Mouse (Mus musculus) cortical plate, adult 2 months (tissue): ENCODE measurements around the gene Metrn.

Source experiments
- CTCF ChIP-seq: fragments of 200-500 bp; IDR thresholded peaks from 2 replicates; pipeline ENCODE4 v1.5.1; 2011; ENCODE audit warnings: mild to moderate bottlenecking, control low read depth, low read length; ENCODE audit not compliant: insufficient read depth; ENCODE audit errors: extremely low read depth
- POLR2A ChIP-seq: fragments of 200-500 bp; IDR thresholded peaks from 2 replicates; pipeline ENCODE4 v1.6.1; 2011; ENCODE audit warnings: mild to moderate bottlenecking, low read length, control low read depth; ENCODE audit not compliant: insufficient read depth; ENCODE audit errors: extremely low read depth

DNA sequence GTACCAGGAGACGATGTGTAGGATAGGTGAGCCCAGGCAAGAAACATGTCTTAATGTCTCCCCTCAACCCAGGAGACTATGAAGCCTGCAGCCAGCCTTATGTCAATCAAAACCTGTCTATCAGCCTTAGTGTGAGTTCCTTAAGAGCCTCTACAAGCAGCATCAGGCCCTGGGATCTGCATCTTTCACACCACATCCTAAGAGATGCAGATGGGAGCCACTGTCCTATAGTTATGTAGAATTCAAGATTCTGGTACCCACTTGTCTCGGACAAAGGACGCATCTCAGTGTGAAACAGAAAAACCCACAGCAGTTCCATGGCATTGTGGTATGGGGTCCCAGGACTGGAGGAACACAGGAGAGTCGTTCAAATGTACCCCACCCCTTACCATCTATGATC is 41.9 kb downstream of the Metrn start:
- no peak for TF ChIP-seq CTCF
- no peak for TF ChIP-seq POLR2A
